Mouse (Mus musculus): Measurements from ENCODE around the gene E030030I06Rik.
"Not testable (repeated sequence)": the region's sequence is repeated elsewhere in the genome, so short reads cannot be mapped to it uniquely, and the experiment has no call there.

E030030I06Rik gene

DNA sequence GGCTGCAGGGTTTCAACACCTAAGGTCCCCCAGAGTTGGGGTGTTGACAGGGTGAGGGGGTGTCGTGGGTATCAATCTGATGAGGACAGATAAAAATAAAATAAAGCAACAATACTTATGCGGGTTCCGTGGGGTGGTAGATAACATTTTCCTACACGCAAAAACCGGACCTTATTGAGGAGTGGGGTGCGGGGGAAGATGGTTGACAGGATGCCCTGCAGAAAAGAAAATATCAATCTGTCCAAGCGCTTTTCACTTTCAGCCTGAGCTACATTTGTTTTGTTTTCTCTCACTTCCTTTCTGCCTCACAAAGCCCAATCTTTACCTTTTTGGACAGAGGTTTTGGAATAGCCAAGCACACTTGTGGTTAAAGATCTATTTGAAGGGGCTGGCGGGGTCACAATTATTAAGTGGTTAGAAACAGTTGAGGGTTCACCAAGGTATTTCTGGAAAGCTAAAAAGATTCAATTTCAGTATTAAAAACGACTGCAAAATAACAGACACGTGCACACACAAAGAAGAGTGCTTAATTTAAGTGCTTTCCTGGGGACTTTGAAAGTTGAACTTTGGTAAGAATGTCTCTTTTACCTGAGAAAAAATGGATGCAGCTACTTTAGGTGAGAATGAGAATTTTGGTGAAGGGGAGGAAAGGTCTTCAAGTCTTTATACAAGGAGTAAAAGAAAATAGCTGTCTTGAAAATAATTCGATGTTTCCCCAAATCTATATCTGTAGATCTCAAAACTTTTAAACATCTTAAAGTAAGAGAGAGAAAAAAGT is 3.0 kb upstream of the E030030I06Rik start:
- DNase-seq, result not testable (repeated sequence)

- DNase-seq, result not testable (repeated sequence)
Measured at GRCm38 (mm10) chr10:22151056-22151862, 2.2 kb upstream of the E030030I06Rik start.

- DNase-seq, result no peak
Measured at GRCm38 (mm10) chr10:22150593-22150992, 1.5 kb upstream of the E030030I06Rik start.

- DNase-seq, result no peak
Measured at GRCm38 (mm10) chr10:22149691-22150465, 808 bp upstream of the E030030I06Rik start.

- DNase-seq, result no peak
Measured at GRCm38 (mm10) chr10:22148441-22149072, 513 bp downstream of the E030030I06Rik start.

DNA sequence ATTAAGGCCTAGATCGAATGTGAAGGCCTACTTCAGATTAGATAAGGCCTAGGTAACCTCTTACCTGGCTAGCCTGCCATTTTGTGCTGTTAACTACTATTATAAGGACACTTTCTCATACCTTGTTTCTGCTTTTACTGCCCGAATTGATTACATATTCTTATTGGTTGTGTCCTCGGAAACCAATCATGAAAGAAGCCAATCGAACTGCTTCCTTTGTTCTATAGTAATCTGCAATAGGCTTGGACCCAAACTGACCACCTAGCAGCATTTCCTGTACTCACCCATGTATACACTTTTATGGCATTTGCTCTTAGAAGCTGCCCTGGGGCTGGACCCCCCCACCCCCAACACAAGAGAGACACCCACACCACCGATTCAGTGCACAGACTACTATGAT is 6.1 kb downstream of the E030030I06Rik start:
- DNase-seq, result no peak

DNA sequence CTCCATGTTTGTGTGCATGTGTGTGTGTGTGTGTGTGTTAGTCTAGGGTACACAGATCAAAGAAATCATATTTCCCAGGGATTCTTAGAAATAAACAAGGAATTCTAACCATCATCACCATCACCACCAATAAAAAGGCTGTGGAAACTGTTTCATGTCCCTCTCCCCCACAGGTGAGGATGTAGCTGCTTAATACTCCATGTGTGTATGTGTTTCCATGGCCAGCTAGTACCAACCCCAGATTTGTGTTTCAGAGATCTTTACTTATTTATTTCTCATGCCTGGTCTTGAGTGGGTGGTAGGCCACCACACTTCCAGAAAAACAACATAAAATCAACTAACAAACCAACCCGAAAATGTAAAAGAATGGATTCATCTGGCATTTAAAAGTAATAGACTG is 6.9 kb downstream of the E030030I06Rik start:
- not testable (repeated sequence) for DNase-seq

DNA sequence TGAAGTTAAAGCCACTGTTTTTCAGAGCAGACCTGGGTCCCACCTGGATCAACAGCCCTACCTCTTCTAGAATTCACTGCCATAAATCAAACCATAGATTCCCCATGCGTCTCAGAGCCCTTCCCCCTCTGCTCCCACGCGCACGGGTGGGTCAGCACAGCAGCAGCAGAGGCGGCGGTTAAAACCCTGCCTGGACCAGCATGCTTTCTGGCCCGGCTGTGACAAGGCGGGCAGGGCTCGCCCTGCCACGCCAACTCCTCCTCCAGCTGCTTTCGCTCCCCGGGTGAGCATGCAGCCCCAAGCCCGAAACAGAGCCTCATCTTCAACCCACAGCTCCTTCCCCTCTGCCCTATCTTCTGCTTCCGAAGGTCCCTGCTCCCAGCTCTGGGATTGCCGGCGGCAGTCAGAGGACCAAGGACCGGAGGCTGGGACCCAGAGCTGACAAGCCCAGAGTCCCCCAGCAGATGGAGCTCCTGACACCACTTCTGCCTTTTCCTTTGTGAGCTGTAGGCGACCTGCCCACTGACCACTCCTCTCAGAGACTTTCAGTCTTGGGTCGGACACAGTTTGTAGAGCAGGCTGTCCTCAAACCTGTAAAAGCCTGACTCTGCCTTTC is 8.3 kb downstream of the E030030I06Rik start:
- peak; percentile 58 for DNase-seq

DNA sequence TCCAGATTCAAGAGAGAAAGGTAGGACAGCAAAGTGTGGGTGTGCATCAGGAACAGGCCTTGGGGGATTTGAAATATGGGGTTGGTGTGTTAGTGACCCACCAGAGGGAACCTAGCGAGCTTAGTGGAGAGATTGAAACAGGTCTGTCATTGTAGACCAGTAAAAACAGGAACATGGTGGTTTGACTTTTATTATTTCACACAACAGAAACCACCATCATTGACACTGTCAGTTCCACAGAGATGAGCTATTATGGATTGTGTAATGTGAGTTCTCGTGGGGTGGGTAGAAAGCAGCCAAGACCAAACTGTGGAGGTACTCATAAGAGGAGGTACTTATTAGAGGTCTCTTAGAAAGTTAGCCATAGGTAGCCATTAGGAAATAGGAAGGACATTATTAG is 74.5 kb downstream of the E030030I06Rik start:
- DNase-seq, result no peak

DNA sequence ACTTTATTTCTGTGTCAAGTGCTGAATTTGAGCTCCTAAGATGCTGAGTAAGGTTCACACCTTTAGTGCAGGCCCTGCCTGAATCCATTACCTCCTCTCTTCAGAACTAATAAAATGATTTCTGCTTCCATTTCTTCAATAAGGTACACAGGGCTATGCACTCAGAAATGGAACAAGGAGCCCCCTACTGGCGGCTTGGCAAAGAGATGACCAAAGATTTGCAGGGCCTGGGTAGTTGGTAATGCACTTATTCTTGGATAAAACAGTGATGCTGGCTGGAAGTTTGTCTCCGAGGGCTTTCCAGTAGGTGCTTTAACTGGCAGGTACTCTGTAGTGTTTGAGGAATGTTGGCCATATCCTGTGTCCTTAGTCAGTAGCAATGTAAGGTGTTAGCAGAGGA is 76.3 kb downstream of the E030030I06Rik start:
- DNase-seq, result no peak

- no peak for DNase-seq
Measured at GRCm38 (mm10) chr10:22070576-22070975, 78.5 kb downstream of the E030030I06Rik start.

- no peak for DNase-seq
Measured at GRCm38 (mm10) chr10:22070168-22070567, 78.9 kb downstream of the E030030I06Rik start.

GRCm38 (mm10) chr10:22067979-22068378 is 81.1 kb downstream of the E030030I06Rik start, which contains the start of gene 4930444G20Rik:
Gene 4930444G20Rik (minus strand): TSS chr10:22068079.
- not testable (repeated sequence) for DNase-seq
